Mouse (Mus musculus) NIH3T3 (cell line): ENCODE measurements around the gene Reg2.
"Not testable (repeated sequence)": the region's sequence is repeated elsewhere in the genome, so short reads cannot be mapped to it uniquely, and the experiment has no call there.

ENCODE experiments used
- DNase-seq: peaks from one replicate; pipeline ENCODE4 v3.0.0-alpha.2; 2012; ENCODE audit warnings: low read depth

The Reg2 gene

DNA sequence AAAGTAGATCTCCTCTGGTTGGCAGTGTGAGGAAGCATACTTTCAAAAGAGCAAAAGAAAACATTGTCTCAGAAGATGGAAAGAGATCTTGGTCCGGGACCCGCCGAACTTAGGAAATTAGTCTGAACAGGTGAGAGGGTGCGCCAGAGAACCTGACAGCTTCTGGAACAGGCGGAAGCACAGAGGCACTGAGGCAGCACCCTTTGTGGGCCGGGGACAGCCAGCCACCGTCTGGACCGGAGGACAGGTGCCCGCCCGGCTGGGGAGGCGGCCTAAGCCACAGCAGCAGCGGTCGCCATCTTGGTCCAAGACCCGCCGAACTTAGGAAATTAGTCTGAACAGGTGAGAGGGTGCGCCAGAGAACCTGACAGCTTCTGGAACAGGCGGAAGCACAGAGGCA, at the start of gene Reg2:
TSS of gene Reg2 (plus strand) at position 301 of the 400 bp plus-strand sequence.
- DNase-seq: not testable (repeated sequence)

DNA sequence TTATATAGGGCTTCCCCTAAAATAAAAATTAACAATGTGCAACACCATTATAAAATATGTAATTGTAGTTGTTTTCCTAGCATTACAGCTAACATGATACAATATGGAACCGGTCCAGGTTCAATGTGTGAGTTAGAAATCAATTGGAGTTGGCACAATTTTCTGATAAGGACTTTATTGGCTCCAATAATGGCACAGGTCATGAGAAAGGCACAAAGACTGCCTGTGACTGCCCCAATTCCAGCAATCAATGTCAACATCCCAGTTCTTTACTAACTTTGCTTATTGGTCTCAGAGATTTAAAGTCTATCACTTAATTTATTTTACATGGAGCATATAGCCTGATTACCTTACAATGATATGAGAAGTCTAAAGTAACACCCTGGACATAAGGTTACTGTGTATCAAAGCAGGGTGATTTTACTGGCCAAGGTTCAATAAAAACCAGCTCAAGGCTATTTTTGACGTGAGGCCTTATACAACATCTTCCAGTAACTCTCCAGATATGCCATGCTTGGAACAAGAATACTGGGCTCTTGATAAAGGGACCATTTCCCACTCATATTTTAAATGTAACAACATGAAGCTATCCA, 33.4 kb upstream of the Reg2 start:
- no peak for DNase-seq

DNA sequence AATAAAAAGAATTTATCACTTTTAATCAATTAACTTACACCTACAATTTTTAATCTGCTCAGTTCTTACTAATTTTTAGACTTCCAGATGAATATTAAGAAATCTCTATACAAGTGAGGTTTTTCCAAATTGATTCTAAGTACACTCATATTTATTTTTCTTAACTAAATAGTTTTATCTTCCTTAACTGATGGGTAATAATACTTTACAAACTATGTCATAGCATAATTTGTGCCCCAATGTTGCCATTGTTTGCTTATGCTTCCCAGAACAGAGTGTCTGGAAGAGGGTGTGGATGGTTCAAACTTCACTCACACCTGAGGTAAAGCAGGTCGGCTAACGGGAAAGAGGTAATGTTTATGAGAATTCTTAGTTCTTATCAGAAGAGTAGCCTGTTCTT, 25.1 kb upstream of the Reg2 start, which contains the start of gene Reg3b:
TSS of gene Reg3b (plus strand) at position 301 of the 400 bp plus-strand sequence.
- DNase-seq: no peak

DNA sequence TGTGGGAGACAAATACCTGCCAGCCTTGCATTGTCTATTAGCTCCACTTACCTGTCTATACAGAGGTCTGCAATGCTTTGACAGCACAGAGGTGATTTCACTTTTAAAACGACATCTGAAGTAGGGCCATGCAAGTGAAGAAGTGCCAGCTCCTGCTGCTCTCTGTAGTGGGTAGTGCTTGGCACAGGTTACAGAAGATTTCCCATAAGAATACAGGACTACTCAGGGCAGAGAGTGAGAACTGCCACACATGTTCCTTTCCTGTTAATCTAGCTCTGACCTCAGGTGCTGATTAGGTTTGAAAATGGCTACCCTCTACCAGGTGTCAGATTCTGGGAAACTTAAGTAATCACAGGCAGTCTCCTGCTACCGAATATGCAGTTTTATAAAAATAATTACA, 16.7 kb upstream of the Reg2 start, which contains the start of gene Reg3d:
TSS of gene Reg3d (minus strand) at position 101 of the 400 bp plus-strand sequence.
- DNase-seq: no peak

DNA sequence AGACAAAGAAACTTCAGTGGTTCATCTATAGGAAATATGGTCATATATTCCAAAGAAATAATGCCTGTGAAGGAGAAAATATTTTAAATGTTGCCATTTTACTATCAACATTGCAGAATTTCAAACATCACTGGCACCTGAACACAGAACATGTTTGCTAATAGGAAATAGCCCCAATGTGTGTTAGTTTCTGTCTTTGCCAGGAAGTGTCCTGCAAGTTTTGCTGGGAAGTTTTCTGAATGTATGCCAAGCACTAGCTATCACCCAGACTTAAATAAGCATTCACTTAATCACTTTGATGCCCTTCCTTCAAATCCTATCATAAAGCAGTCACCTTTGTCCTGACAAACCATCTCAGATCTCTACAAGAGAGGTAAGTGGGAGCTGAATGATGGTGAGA, 15.0 kb upstream of the Reg2 start, which contains the start of gene Reg3a:
TSS of gene Reg3a (plus strand) at position 301 of the 400 bp plus-strand sequence.
- DNase-seq: no peak

DNA sequence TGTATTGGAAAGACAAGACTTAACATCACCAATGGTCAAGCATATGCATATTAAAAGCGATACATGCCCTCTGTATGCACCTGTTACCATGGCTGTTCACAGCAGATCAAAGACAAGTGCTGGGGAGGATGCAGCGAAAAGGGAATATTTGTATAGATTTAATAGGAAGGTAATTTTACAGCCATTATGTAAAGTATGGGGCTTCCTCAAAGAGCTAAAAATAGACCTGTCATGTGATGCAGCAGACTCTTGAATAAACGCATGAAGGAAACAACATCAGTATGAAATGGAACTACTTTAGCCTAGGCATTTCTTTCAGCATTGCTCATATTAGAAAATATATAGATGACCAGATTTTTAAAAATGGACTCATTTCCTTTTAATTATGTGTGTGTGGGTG, 9.8 kb upstream of the Reg2 start:
- DNase-seq: no peak

DNA sequence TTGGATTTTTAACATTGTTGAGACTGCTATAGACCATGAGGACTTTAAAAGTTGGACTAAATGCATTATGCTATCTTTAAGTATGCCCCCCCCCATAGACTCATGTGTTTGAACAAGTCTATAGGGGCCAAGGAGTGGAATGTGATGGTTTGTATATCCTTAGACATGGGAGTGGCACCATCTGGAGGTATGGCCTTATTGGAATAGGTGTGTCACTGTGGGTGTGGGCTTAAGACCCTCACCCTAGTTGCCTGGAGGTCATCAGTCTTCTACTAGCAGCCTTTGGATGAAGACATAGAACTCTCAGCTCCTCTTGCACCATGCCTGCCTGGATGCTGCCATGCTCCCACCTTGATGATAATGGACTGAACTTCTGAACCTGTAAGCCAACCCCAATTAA, 27.0 kb downstream of the Reg2 start, which contains the start of gene Reg1:
TSS of gene Reg1 (plus strand) at position 301 of the 400 bp plus-strand sequence.
- DNase-seq: not testable (repeated sequence)

DNA sequence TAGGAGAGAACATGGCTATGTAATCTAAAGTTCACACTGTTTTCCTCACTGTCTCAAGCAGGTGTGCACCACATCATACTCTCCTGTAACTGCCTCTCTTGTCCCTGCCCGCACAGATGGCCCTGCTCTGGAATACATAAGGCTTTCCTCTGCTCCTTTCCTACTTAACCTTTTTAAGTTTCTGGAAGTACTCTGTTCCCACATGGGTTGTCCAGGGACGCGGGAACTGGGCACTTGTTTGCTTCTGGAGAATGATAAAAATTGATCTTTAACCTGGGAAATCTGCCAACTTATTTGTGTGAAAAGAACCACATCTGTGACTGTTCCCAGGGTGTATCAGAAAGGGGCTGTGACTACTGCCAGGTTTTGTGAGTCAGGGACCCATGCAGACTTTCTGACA, 30.1 kb downstream of the Reg2 start:
- DNase-seq: no peak

DNA sequence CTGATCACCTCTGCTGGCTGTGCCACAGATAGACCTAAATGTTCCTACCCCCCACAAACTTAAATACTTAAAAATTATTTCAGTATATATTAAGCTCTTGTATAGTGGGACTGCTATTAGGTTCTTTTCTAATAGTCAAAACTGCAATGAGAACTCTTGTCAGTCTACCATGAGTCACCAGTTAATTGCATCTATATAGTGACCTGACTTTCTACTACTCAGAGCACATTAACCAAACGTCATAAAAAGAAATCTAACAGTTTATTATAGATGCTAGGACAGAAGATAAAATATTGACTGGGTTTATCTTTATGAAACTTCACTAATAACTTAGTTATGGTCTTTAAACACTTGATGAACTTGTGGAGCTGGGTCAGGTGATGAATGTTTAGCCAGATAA, 51.8 kb downstream of the Reg2 start:
- DNase-seq: no peak

DNA sequence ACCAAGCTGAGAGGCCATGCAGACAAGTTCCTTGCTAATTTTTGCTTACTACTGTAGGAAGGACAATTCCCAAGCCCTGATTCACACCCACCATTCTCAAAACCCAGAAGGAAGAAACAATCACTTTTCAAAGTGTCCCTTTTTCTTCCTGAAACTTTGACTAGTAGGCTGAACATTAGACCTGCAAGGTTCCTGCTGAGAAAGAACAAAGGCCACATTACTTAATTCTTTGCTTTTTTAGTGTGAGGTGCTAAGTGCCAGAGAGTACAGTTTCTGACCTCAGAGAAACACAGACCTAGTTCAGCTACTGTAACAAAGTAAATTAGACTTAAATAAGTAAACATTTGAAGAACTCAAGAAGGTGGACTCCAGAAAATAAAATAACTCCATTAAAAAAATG, 53.0 kb downstream of the Reg2 start:
- no peak for DNase-seq

DNA sequence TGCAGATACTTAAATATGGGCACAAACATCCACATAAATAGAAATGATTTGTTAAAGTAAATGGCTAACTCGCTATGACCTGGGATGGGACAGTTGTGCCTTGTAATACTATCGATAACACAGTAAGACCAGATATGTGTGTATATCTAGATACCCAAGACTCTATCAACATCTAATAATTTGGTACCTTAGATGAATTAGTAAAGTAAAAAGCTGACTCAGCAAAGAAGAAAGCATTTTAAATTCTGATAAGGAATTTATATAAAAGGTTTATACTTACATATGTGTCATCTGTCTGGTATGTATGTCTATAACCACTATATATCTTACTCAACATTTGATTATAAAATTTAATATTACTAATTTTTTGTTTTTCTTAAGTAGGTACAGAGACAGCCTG, 57.4 kb downstream of the Reg2 start:
- DNase-seq: no peak
